In the genomic region with DNA sequence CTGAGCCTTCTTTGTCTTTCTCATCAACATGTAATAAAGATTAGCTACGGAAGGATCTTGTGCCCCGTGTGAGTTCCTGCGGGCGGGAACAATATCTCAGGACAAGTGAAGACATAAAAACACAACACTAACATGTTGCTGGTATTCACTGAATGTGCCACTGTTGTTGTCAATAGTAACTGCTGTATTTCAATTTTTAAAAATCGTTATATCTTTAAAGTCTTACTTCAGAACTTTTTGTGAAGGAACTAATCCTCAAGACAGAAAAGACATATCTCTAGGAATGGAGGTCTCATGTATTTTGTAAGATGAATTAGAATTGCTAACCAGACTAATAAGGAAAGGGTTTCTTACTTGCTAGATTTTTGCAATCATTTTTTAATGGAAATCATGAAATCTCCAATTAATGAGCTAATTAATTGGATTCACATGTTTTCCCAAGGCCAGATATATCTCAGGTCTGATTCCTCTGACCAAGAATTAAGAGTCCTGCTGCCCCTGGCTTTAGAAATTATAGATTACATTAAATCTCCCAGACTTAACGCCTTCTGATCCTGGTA, we compare ENCODE assay signal across 9 mouse cellular contexts. TPM values are rescaled to one million over a fixed set of nuclear protein-coding genes. Genes with fewer than 3 reads are reported as not detected.
A peak's percentile ranks its signal among the peaks of the same experiment; 100 is the strongest.
DNase-seq lines count a peak whose midpoint lies in the region; ATAC-seq and TF ChIP-seq lines count a peak whose summit lies in the region.
"Had no signal": no experiment of that assay in that cellular context is flagged by ENCODE, and none has a peak within 500 bp of the region (broad histone marks: within the 10 kb centered on the region; RNA-seq: fewer than 3 reads in every experiment).

No protein-coding gene starts in this region.

- WGBS in heart, embryonic 11.5 days (ENCODE audit: insufficient replicate concordance) = 45% methylated on average over 6 of the region's 6 CpGs
- 41% methylated on average over 6 of the region's 6 CpGs for WGBS in hindbrain, embryonic 11.5 days

- DNase-seq in heart, postnatal 36 days = no peak
- DNase-seq in hindbrain, embryonic 11.5 days (ENCODE audit: low spot score) = no peak
- no peak for DNase-seq in yolk sac, embryonic 10.5 days (ENCODE audit: low spot score)
- no peak for DNase-seq in retina, postnatal 1 day
- no peak for DNase-seq in right cerebral cortex, postnatal 4 days

- H3K4me3 ChIP-seq in heart, embryonic 11.5 days (ENCODE audit: low read depth, low read length) = peak overlapping the region; percentile 30; the same call in 1 of the 2 replicates
- H3K4me3 ChIP-seq in ES-Bruce4 (ENCODE audit: low read depth, low read length) = peak overlapping the region; percentile 34; the same call in 1 of the 2 replicates
- peak overlapping the region; percentile 24; the same call in 1 of the 2 replicates for H3K4me3 ChIP-seq in hindbrain, embryonic 11.5 days (ENCODE audit: low read depth, low read length)

- no peak overlapping the region for H3K27ac ChIP-seq in heart, embryonic 11.5 days (ENCODE audit: low read depth, low read length)
- H3K27ac ChIP-seq in ES-Bruce4 (ENCODE audit: insufficient read depth, low read length) = no peak overlapping the region
- H3K27ac ChIP-seq in hindbrain, embryonic 11.5 days (ENCODE audit: low read depth, low read length) = no peak overlapping the region

- no peaks in the 10 kb centered on the region for H3K27me3 ChIP-seq in heart, embryonic 11.5 days (ENCODE audit: control insufficient read depth, insufficient read depth, low read length)
- H3K27me3 ChIP-seq in ES-Bruce4 (ENCODE audit: control insufficient read depth, insufficient read depth, low read length, poor library complexity, severe bottlenecking) = no peaks in the 10 kb centered on the region
- no peaks in the 10 kb centered on the region for H3K27me3 ChIP-seq in hindbrain, embryonic 11.5 days (ENCODE audit: control insufficient read depth, insufficient read depth, low read length)

- H3K4me1 ChIP-seq in heart, embryonic 11.5 days (ENCODE audit: control insufficient read depth, insufficient read depth, low read length) = no peaks in the 10 kb centered on the region
- no peaks in the 10 kb centered on the region for H3K4me1 ChIP-seq in ES-Bruce4 (ENCODE audit: control insufficient read depth, insufficient read depth, low read length)
- no peaks in the 10 kb centered on the region for H3K4me1 ChIP-seq in hindbrain, embryonic 11.5 days (replicated peaks; ENCODE audit: control insufficient read depth, insufficient read depth, low read length)

- no peak for TF ChIP-seq POLR2A in ES-Bruce4 (IDR thresholded peaks at IDR 0.05; ENCODE audit: insufficient read depth, low read length)

- no peak for TF ChIP-seq CTCF in ES-Bruce4 (IDR thresholded peaks at IDR 0.05; ENCODE audit: low read depth, low read length)

- no peak for TF ChIP-seq EP300 in ES-Bruce4 (IDR thresholded peaks at IDR 0.05; ENCODE audit: insufficient read depth, low read depth, low read length)

- H3K36me3 ChIP-seq in heart, embryonic 11.5 days (ENCODE audit: control insufficient read depth, insufficient read depth, low read length) = no peaks in the 10 kb centered on the region
- H3K36me3 ChIP-seq in ES-Bruce4 (ENCODE audit: control insufficient read depth, insufficient read depth, low read length, poor library complexity, severe bottlenecking) = no peaks in the 10 kb centered on the region
- H3K36me3 ChIP-seq in hindbrain, embryonic 11.5 days (ENCODE audit: control insufficient read depth, insufficient read depth, low read length) = no peaks in the 10 kb centered on the region

- ATAC-seq in heart, embryonic 11.5 days (replicated peaks; ENCODE audit: insufficient number of reproducible peaks, low FRiP score, low TSS enrichment) = no peak
- peak; percentile 64 for ATAC-seq in hindbrain, embryonic 11.5 days (ENCODE audit: low FRiP score)
- ATAC-seq in megakaryocyte, adult 5-6 weeks (ENCODE audit: poor library complexity, severe bottlenecking) = peak; percentile 30

- H3K4me2 ChIP-seq in heart, embryonic 11.5 days = peak overlapping the region; percentile 52
- H3K4me2 ChIP-seq in hindbrain, embryonic 11.5 days (replicated peaks; ENCODE audit: low read depth, low read length) = peak overlapping the region; percentile 37; the same call in 1 of the 2 replicates

- no peak overlapping the region for H3K9ac ChIP-seq in heart, embryonic 11.5 days (ENCODE audit: low read depth, low read length)
- H3K9ac ChIP-seq in ES-Bruce4 (ENCODE audit: low read depth, poor library complexity, severe bottlenecking) = no peak overlapping the region
- H3K9ac ChIP-seq in hindbrain, embryonic 11.5 days (ENCODE audit: low read depth, low read length) = 0 out of 2 replicates have a peak overlapping the region, but pooled peaks have one; percentile 31

- H3K9me3 ChIP-seq in heart, embryonic 11.5 days (replicated peaks; ENCODE audit: control insufficient read depth, low read length) = no peaks in the 10 kb centered on the region
- H3K9me3 ChIP-seq in ES-Bruce4 (replicated peaks; ENCODE audit: control insufficient read depth, insufficient read depth, low read length, poor library complexity, severe bottlenecking) = no peaks in the 10 kb centered on the region
- H3K9me3 ChIP-seq in hindbrain, embryonic 11.5 days (ENCODE audit: control insufficient read depth, low read length) = no peaks in the 10 kb centered on the region

- intact Hi-C loops in heart, postnatal 36 days (cut with DNase I) = no loop called here

RNA-seq across cellular contexts. Expression of gene Glipr1l3, which starts 21.2 kb away (rescaled TPM):
- not detected in 2 replicates for polyA plus RNA-seq in heart, embryonic 11.5 days (2014; fragmentation: Nextera tagmentation; extraction: Ambion mirVana)
- total RNA-seq in heart, postnatal 36 days (2021) = not detected
- polyA plus RNA-seq in ES-Bruce4 (2011; ENCODE audit: insufficient read depth, insufficient read length, low read depth, missing spikeins) = not detected in 2 replicates
- 0.17 TPM in 1 of 2 replicates, not detected in the other for polyA plus RNA-seq in hindbrain, embryonic 11.5 days (2014; fragmentation: Nextera tagmentation; extraction: Ambion mirVana)
- total RNA-seq in megakaryocyte, adult 5-6 weeks (2015) = not detected in 2 replicates
- total RNA-seq in megakaryocyte, adult 5-6 weeks (2017) = not detected in 2 replicates
- polyA plus RNA-seq: kidney, adult 2 months had no signal

RNA-seq across cellular contexts. Expression of gene Caps2, which starts 24.5 kb away (rescaled TPM):
- 0.20 and 0.27 TPM in 2 replicates for polyA plus RNA-seq in heart, embryonic 11.5 days (2014; fragmentation: Nextera tagmentation; extraction: Ambion mirVana)
- total RNA-seq in heart, postnatal 36 days (2021) = not detected
- polyA plus RNA-seq in ES-Bruce4 (2011; ENCODE audit: insufficient read depth, insufficient read length, low read depth, missing spikeins) = 1.3 and 1.7 TPM in 2 replicates
- 0.74 and 0.80 TPM in 2 replicates for polyA plus RNA-seq in hindbrain, embryonic 11.5 days (2014; fragmentation: Nextera tagmentation; extraction: Ambion mirVana)
- not detected in 2 replicates for total RNA-seq in megakaryocyte, adult 5-6 weeks (2015)
- total RNA-seq in megakaryocyte, adult 5-6 weeks (2017) = not detected in 2 replicates

RNA-seq across cellular contexts. Expression of gene Glipr1l2, which starts 55.8 kb away (rescaled TPM):
- not detected in 2 replicates for polyA plus RNA-seq in heart, embryonic 11.5 days (2014; fragmentation: Nextera tagmentation; extraction: Ambion mirVana)
- total RNA-seq in heart, postnatal 36 days (2021) = not detected
- polyA plus RNA-seq in ES-Bruce4 (2011; ENCODE audit: insufficient read depth, insufficient read length, low read depth, missing spikeins) = not detected in 2 replicates
- not detected in 2 replicates for polyA plus RNA-seq in hindbrain, embryonic 11.5 days (2014; fragmentation: Nextera tagmentation; extraction: Ambion mirVana)
- not detected in 2 replicates for total RNA-seq in megakaryocyte, adult 5-6 weeks (2015)
- total RNA-seq in megakaryocyte, adult 5-6 weeks (2017) = not detected in 2 replicates
- polyA plus RNA-seq: kidney, adult 2 months had no signal
